ENCODE assay signal across 19 mouse cellular contexts in genomic region chr10:76001160-76001559, GRCm38 (mm10). TPM values are rescaled to one million over a fixed set of nuclear protein-coding genes. Genes with fewer than 3 reads are reported as not detected.
DNase-seq lines count a peak whose midpoint lies in the region; ATAC-seq lines count a peak whose summit lies in the region.
"Had no signal": no experiment of that assay in that cellular context is flagged by ENCODE, and none has a peak within 500 bp of the region (broad histone marks: within the 10 kb centered on the region; RNA-seq: fewer than 3 reads in every experiment).

No protein-coding gene starts in this region.

- H3K4me3 ChIP-seq in heart, embryonic 10.5 days = peak overlapping the region; percentile 24; the same call in 1 of the 2 replicates
- no peak overlapping the region for H3K4me3 ChIP-seq in embryonic facial prominence, embryonic 13.5 days
- H3K4me3 ChIP-seq: heart, embryonic 15.5 days; hindbrain, embryonic 13.5 days; intestine, embryonic 15.5 days; liver, embryonic 12.5 days had no signal

- H3K27me3 ChIP-seq in heart, embryonic 10.5 days (ENCODE audit: insufficient read depth, poor library complexity, severe bottlenecking) = no peaks in the 10 kb centered on the region
- H3K27me3 ChIP-seq in embryonic facial prominence, embryonic 13.5 days = no peaks in the 10 kb centered on the region
- H3K27me3 ChIP-seq: heart, embryonic 15.5 days; hindbrain, embryonic 13.5 days; intestine, embryonic 15.5 days had no signal

- peak; percentile 8 for DNase-seq in adrenal gland, postnatal 14 days
- DNase-seq in adrenal gland, adult (ENCODE audit: inconsistent age in 2 of 2, low spot score in 1 of 2) = no peak
- no peak for DNase-seq in heart, embryonic 10.5 days (ENCODE audit: low spot score)
- DNase-seq in heart, adult 8-10 months (ENCODE audit: low spot score) = no peak
- DNase-seq in kidney, postnatal 10 days = peak; percentile 15
- DNase-seq in kidney, adult 9 months = no peak
- DNase-seq in left cerebral cortex, adult 8-10 months (ENCODE audit: low spot score in 2 of 2) = no peak
- DNase-seq: lung, embryonic 14.5 days; lung, postnatal 4 days; thymus, postnatal 36 days had no signal

- WGBS in heart, embryonic 10.5 days = 20% methylated on average over 7 of the region's 7 CpGs
- 27% methylated on average over 7 of the region's 7 CpGs for WGBS in embryonic facial prominence, embryonic 13.5 days

- no peak overlapping the region for H3K9ac ChIP-seq in embryonic facial prominence, embryonic 13.5 days
- H3K9ac ChIP-seq: heart, embryonic 15.5 days; hindbrain, embryonic 13.5 days; intestine, embryonic 15.5 days; liver, embryonic 12.5 days; lung, embryonic 14.5 days had no signal

- H3K4me2 ChIP-seq in embryonic facial prominence, embryonic 13.5 days = peak overlapping the region; percentile 3; the same call in 1 of the 2 replicates
- H3K4me2 ChIP-seq: heart, embryonic 15.5 days; hindbrain, embryonic 13.5 days; intestine, embryonic 15.5 days; liver, embryonic 12.5 days; lung, embryonic 14.5 days; midbrain, embryonic 11.5 days had no signal

- H3K9me3 ChIP-seq in heart, embryonic 10.5 days = no peaks in the 10 kb centered on the region
- no peaks in the 10 kb centered on the region for H3K9me3 ChIP-seq in embryonic facial prominence, embryonic 13.5 days
- H3K9me3 ChIP-seq: heart, embryonic 15.5 days; hindbrain, embryonic 13.5 days; intestine, embryonic 15.5 days; liver, embryonic 12.5 days had no signal

- ATAC-seq in embryonic facial prominence, embryonic 13.5 days (ENCODE audit: insufficient number of reproducible peaks, insufficient read depth, low FRiP score, low TSS enrichment, low read depth) = no peak
- ATAC-seq: intestine, embryonic 15.5 days; liver, embryonic 12.5 days had no signal

- H3K27ac ChIP-seq in heart, embryonic 10.5 days = no peak overlapping the region
- H3K27ac ChIP-seq in embryonic facial prominence, embryonic 13.5 days = no peak overlapping the region
- H3K27ac ChIP-seq: heart, embryonic 15.5 days; hindbrain, embryonic 13.5 days; intestine, embryonic 15.5 days; liver, embryonic 12.5 days had no signal

- peaks cover 23% of the 10 kb centered on the region for H3K4me1 ChIP-seq in heart, embryonic 10.5 days
- peaks cover 4% of the 10 kb centered on the region; the same call in 1 of the 2 replicates for H3K4me1 ChIP-seq in embryonic facial prominence, embryonic 13.5 days
- H3K4me1 ChIP-seq: intestine, embryonic 15.5 days; liver, embryonic 12.5 days had no signal

- no peaks in the 10 kb centered on the region for H3K36me3 ChIP-seq in heart, embryonic 10.5 days
- H3K36me3 ChIP-seq in embryonic facial prominence, embryonic 13.5 days = no peaks in the 10 kb centered on the region
- H3K36me3 ChIP-seq: heart, embryonic 15.5 days; hindbrain, embryonic 13.5 days; intestine, embryonic 15.5 days; liver, embryonic 12.5 days had no signal

RNA-seq across cellular contexts. Expression of gene Zfp280b, which starts 31.3 kb away (rescaled TPM):
- total RNA-seq in adrenal gland, postnatal 14 days (2021) = 8.8 and 11.5 TPM in 2 replicates
- 24.7 and 33.4 TPM in 2 replicates for polyA plus RNA-seq in heart, embryonic 10.5 days (2016; fragmentation: Nextera tagmentation; extraction: Ambion mirVana)
- total RNA-seq in heart, adult 8-10 months (2022) = 1 to 10 TPM; 5.9 to 8.4 (median 6.5) TPM
- polyA plus RNA-seq in embryonic facial prominence, embryonic 13.5 days (2015; fragmentation: Nextera tagmentation; extraction: Ambion mirVana) = 18.9 and 19.1 TPM in 2 replicates
- total RNA-seq in left cerebral cortex, adult 8-10 months (2022) = 10 to 100 TPM; 13.4 to 16.5 (median 15.6) TPM

RNA-seq across cellular contexts. Expression of gene Gm5134, which starts 46.8 kb away (rescaled TPM):
- total RNA-seq in adrenal gland, postnatal 14 days (2021) = not detected in 2 replicates
- 0.12 TPM in 1 of 2 replicates, not detected in the other for polyA plus RNA-seq in heart, embryonic 10.5 days (2016; fragmentation: Nextera tagmentation; extraction: Ambion mirVana)
- total RNA-seq in heart, adult 8-10 months (2022) = not detected
- not detected in 2 replicates for polyA plus RNA-seq in embryonic facial prominence, embryonic 13.5 days (2015; fragmentation: Nextera tagmentation; extraction: Ambion mirVana)
- total RNA-seq in left cerebral cortex, adult 8-10 months (2022) = under 1 TPM in 1 of 4 experiments, not detected in 3; 0.27 TPM
- total RNA-seq: gastrocnemius, adult 8-10 months; left cerebral cortex, postnatal 25 days had no signal
- polyA plus RNA-seq: hindbrain, embryonic 13.5 days; intestine, embryonic 15.5 days had no signal

RNA-seq across cellular contexts. Expression of gene Vpreb3, which starts 58.3 kb away (rescaled TPM):
- 1.7 and 2.2 TPM in 2 replicates for total RNA-seq in adrenal gland, postnatal 14 days (2021)
- 0.74 and 0.83 TPM in 2 replicates for polyA plus RNA-seq in heart, embryonic 10.5 days (2016; fragmentation: Nextera tagmentation; extraction: Ambion mirVana)
- not detected for total RNA-seq in heart, adult 8-10 months (2022)
- polyA plus RNA-seq in embryonic facial prominence, embryonic 13.5 days (2015; fragmentation: Nextera tagmentation; extraction: Ambion mirVana) = 0.37 and 1.1 TPM in 2 replicates
- not detected for total RNA-seq in left cerebral cortex, adult 8-10 months (2022)
- total RNA-seq: gastrocnemius, adult 8-10 months; layer of hippocampus, postnatal 25 days; left cerebral cortex, postnatal 25 days had no signal

Comparison
In these comparisons a context has a peak if more than half of its experiments do, and no peak if none do; other contexts are left out.
1. DNase-seq: peak in adrenal gland, postnatal 14 days (single experiment) and kidney, postnatal 10 days (single experiment); none in adrenal gland, adult (0 of 2), heart, embryonic 10.5 days (single experiment), heart, adult 8-10 months (single experiment), kidney, adult 9 months (single experiment) and left cerebral cortex, adult 8-10 months (0 of 2).